Mouse (Mus musculus) limb, embryonic 13.5 days (tissue): ENCODE measurements at regions not wholly inside any gene's neighbourhood (a gene's known extent, or its start where the extent isn't known, plus 50 kb on each side); places are given as distances from the start of the nearest gene placed in this dataset.
A peak's percentile ranks its signal among the peaks of the same experiment; 100 is the strongest.
"Not testable (repeated sequence)": the region's sequence is repeated elsewhere in the genome, so short reads cannot be mapped to it uniquely, and the experiment has no call there.

Experiments used
- ATAC-seq: fragments of 200-750 bp; cut with Nextera tagmentation; 2 replicates; pipeline ENCODE4 v1.8.0; 2017; ENCODE audit warnings: low read depth, moderate number of reproducible peaks, moderate TSS enrichment; ENCODE audit not compliant: low FRiP score
- H3K27ac ChIP-seq: fragments of 300-500 bp; sonication (generic); 2 replicates; pipeline ENCODE4 v1.5.1; 2015; ENCODE audit warnings: inconsistent platforms, mild to moderate bottlenecking, moderate library complexity
- H3K27me3 ChIP-seq: fragments of 300-500 bp; sonication (generic); 2 replicates; pipeline ENCODE4 v1.6.1; 2015; ENCODE audit warnings: mild to moderate bottlenecking, inconsistent platforms
- H3K36me3 ChIP-seq: fragments of 300-500 bp; sonication (generic); 2 replicates; pipeline ENCODE4 v1.6.1; 2015; ENCODE audit warnings: inconsistent platforms, mild to moderate bottlenecking, moderate library complexity
- H3K4me1 ChIP-seq: fragments of 300-500 bp; sonication (generic); 2 replicates; pipeline ENCODE4 v1.6.1; 2015; ENCODE audit warnings: inconsistent platforms
- H3K4me2 ChIP-seq: fragments of 300-500 bp; sonication (generic); replicated peaks from 2 replicates; pipeline ENCODE4 v1.6.1; 2015; ENCODE audit warnings: inconsistent platforms, mild to moderate bottlenecking, moderate library complexity
- H3K4me3 ChIP-seq: fragments of 300-500 bp; sonication (generic); 2 replicates; pipeline ENCODE4 v1.5.1; 2015; ENCODE audit warnings: moderate library complexity, mild to moderate bottlenecking, inconsistent platforms
- H3K9ac ChIP-seq: fragments of 300-500 bp; sonication (generic); 2 replicates; pipeline ENCODE4 v1.6.1; 2015; ENCODE audit warnings: mild to moderate bottlenecking, inconsistent platforms
- H3K9me3 ChIP-seq: fragments of 300-500 bp; sonication (generic); 2 replicates; pipeline ENCODE4 v1.6.1; 2016; ENCODE audit warnings: inconsistent platforms
- WGBS: fragments of 180-500 bp; shearing (Covaris S2); methylation state at CpG from one replicate; pipeline ENCODE4 v1.1.7; 2015; 5-methylcytosine and 5-hydroxymethylcytosine counted together

DNA sequence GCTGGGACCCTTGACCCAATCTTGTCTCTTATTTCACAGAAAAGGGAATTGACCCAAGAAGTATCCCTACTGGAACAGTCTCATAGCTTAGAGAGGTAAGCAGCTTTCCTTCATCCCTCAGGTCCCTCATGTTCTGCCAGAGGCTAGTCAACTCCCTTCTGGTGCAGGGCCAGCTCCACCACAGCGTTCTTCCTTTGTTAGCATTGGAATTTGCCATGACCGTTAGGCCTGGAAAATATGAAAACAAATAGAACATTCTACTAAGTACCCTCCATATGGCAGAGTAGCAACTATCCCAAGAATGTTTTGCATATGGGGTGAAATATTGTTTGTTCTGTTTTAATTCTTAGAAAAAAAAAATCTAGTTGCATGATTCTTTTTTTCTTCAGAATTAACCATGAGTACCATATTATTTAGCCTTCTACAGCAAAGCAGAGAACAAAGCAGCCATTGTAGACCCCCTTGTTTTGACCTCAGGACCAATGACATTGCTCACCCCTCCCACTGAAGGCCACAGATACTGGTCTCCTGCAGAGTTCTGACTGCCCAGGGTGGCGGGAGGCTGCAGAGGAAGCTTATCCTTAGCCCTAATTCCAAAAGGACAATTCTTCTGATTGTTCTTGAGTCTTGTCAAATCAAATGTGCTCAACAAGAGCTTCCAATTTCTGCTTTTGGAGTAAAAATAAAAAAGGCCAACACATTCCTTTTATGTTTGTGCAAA, 78.1 kb upstream of the Ehbp1 start:
- no peak overlapping the region for H3K27ac ChIP-seq
- 66% methylated on average over 3 of the region's 3 CpGs for WGBS
- no peak overlapping the region for H3K4me3 ChIP-seq
- H3K9ac ChIP-seq, result no peak overlapping the region
- no peaks in the 10 kb centered on the region for H3K36me3 ChIP-seq
- no peak overlapping the region for H3K4me2 ChIP-seq
- ATAC-seq, result no peak
- H3K27me3 ChIP-seq, result no peaks in the 10 kb centered on the region
- no peaks in the 10 kb centered on the region for H3K9me3 ChIP-seq
- H3K4me1 ChIP-seq, result no peaks in the 10 kb centered on the region

- Histone ChIP-seq H3K9ac (no peak overlapping the region), H3K4me1 (no peaks in the 10 kb centered on the region), H3K27ac (no peak overlapping the region), H3K36me3 (no peaks in the 10 kb centered on the region), H3K4me2 (no peak overlapping the region), H3K27me3 (no peaks in the 10 kb centered on the region), H3K4me3 (no peak overlapping the region), H3K9me3 (no peaks in the 10 kb centered on the region)
- no peak for ATAC-seq
- WGBS, result 81% methylated on average over 3 of the region's 3 CpGs
Observed at GRCm38 (mm10) chr11:22421762-22422161, 79.7 kb upstream of the Ehbp1 start.

DNA sequence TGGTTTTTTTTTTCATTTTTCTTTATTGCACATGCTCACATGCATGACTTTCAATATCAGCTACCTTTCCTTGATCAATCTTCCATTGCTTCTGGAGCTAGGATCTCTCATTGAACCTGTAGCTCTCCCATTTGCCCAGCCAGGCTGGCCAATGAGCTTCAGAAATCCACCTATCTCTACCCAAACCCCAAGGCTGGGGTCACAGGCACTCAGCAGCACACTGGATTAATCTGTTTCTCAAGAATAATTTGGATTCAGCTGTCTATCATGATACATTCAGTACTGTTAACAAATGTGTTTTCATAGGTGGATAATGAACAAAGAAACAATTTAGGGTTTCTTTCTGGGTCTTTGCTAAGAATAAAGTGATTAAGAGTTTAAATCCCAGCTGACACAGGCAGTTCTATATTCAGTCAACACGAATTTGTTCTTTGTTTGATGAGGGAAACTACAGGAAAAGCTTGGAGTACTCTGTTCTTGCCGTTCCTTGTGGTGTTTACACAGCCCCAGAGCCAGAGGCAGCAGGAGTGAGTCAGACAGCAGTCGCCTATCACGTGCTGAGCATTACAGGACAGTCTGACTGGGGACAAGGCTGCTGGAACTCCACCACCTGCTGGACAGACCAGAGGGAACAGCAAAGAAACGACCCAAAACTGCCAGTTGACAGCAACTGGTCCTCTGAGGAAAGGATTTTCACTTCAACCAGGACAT, 74.6 kb upstream of the Tmem17 start:
- H3K9me3 ChIP-seq, result no peaks in the 10 kb centered on the region
- peaks cover 5% of the 10 kb centered on the region; the same call in 1 of the 2 replicates for H3K4me1 ChIP-seq
- 13% methylated on average over 5 of the region's 5 CpGs for WGBS
- no peak overlapping the region for H3K27ac ChIP-seq
- H3K9ac ChIP-seq, result no peak overlapping the region
- no peaks in the 10 kb centered on the region for H3K27me3 ChIP-seq
- no peaks in the 10 kb centered on the region for H3K36me3 ChIP-seq
- H3K4me3 ChIP-seq, result no peak overlapping the region
- ATAC-seq, result peak; percentile 90
- H3K4me2 ChIP-seq, result no peak overlapping the region

- Histone ChIP-seq H3K4me3 (no peak overlapping the region), H3K27me3 (no peaks in the 10 kb centered on the region), H3K9me3 (no peaks in the 10 kb centered on the region), H3K27ac (no peak overlapping the region), H3K4me1 (peaks cover 5% of the 10 kb centered on the region; the same call in 1 of the 2 replicates), H3K36me3 (no peaks in the 10 kb centered on the region), H3K4me2 (no peak overlapping the region), H3K9ac (no peak overlapping the region)
- ATAC-seq, result peak; percentile 21; the same call in 1 of the 2 replicates
- 72% methylated on average over 5 of the region's 5 CpGs for WGBS
Observed at GRCm38 (mm10) chr11:22437851-22438215, 74.1 kb upstream of the Tmem17 start.

DNA sequence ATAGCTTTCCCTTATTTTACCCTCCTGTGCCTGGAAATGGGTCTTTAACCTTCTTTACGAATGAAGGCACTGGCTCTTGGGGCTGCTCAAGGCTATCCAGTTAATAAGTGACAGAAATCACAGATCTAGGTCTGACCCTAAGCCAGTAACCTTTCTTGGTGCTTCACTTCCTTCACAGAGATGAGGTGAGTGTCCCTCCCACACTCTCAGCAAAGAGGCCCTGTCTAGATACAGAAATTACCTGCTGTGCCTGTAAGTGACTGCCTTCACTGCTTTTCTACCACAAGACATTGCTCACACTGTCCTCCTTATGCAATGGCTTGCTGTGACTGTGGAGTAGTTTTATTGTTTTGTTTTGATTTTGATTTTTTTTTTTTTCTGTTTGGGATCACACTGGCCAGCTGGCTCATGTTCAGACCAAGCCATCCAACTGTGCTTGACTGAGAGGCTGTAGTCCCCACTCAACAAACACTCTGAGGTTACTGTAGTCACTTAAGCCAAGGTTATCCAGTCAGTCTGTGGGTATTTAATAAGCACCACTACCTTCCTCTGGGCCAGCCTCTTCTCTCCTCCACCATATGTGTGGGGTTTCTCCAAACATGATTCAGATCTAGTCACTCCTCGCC, 73.3 kb upstream of the Tmem17 start:
- H3K9ac ChIP-seq, result no peak overlapping the region
- WGBS, result 76% methylated on average over 2 of the region's 2 CpGs
- ATAC-seq, result no peak

DNA sequence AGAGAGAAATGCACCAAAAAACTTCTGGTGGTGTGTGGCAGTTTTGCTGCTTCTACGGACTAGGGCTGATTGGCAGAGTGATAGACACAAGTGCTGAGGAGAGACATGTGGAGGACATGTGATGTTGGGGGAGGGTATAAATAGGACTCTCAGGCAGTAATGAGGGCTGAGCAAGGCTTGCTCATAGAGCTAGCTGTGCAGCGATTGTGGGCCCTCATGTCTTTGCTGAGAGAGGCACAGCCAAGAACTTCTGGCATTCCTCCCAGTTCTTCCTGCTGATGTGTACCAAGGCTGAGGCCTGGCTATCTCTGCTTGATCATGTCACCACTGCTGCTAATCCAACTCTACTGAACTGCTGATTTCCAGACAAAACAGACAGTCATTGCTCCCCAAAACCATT, 71.4 kb upstream of the Tmem17 start:
- Histone ChIP-seq H3K4me3 (no peak overlapping the region), H3K9ac (no peak overlapping the region), H3K4me2 (no peak overlapping the region), H3K27me3 (no peaks in the 10 kb centered on the region), H3K9me3 (no peaks in the 10 kb centered on the region), H3K36me3 (no peaks in the 10 kb centered on the region), H3K4me1 (peaks cover 5% of the 10 kb centered on the region; the same call in 1 of the 2 replicates), H3K27ac (no peak overlapping the region)
- 81% methylated on average over 2 of the region's 2 CpGs for WGBS
- ATAC-seq, result no peak

More for the DNA sequence above, 73.3 kb upstream of the Tmem17 start:
- no peak overlapping the region for H3K4me2 ChIP-seq
- no peak overlapping the region for H3K27ac ChIP-seq
- no peaks in the 10 kb centered on the region for H3K9me3 ChIP-seq
- H3K36me3 ChIP-seq, result no peaks in the 10 kb centered on the region
- H3K4me3 ChIP-seq, result no peak overlapping the region
- peaks cover 5% of the 10 kb centered on the region; the same call in 1 of the 2 replicates for H3K4me1 ChIP-seq
- H3K27me3 ChIP-seq, result no peaks in the 10 kb centered on the region

DNA sequence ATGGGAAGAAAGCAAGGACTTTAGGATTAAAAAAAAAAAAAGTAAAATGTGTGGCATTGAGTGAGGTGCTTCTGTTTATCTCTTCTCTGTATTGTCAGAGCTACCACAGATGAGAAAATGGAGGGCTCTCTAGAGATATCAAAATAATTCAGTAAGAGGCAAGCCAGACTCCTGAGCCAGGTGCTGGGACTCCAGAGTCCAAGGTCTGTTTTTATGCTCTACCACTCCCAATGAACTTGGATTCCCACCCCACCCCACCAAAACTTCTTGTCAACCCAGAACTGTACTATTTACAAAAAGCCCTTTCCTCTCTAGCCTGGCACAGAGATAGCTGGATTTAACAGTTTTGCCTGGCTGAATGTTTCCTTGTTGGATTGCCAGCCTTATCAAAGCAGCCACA, 58.7 kb upstream of the Tmem17 start:
- H3K27ac ChIP-seq, result no peak overlapping the region
- no peak overlapping the region for H3K4me2 ChIP-seq
- H3K4me3 ChIP-seq, result no peak overlapping the region
- H3K36me3 ChIP-seq, result no peaks in the 10 kb centered on the region
- no peak overlapping the region for H3K9ac ChIP-seq
- H3K27me3 ChIP-seq, result no peaks in the 10 kb centered on the region
- H3K4me1 ChIP-seq, result no peaks in the 10 kb centered on the region
- H3K9me3 ChIP-seq, result no peaks in the 10 kb centered on the region
- ATAC-seq, result no peak

GRCm38 (mm10) chr11:22456286-22456685, 55.6 kb upstream of the Tmem17 start:
- H3K27me3 ChIP-seq, result no peaks in the 10 kb centered on the region
- no peak for ATAC-seq
- H3K4me1 ChIP-seq, result no peaks in the 10 kb centered on the region
- no peaks in the 10 kb centered on the region for H3K36me3 ChIP-seq
- no peak overlapping the region for H3K9ac ChIP-seq
- no peak overlapping the region for H3K27ac ChIP-seq
- no peaks in the 10 kb centered on the region for H3K9me3 ChIP-seq
- H3K4me3 ChIP-seq, result no peak overlapping the region
- 91% methylated on average over 9 of the region's 9 CpGs for WGBS
- H3K4me2 ChIP-seq, result no peak overlapping the region

DNA sequence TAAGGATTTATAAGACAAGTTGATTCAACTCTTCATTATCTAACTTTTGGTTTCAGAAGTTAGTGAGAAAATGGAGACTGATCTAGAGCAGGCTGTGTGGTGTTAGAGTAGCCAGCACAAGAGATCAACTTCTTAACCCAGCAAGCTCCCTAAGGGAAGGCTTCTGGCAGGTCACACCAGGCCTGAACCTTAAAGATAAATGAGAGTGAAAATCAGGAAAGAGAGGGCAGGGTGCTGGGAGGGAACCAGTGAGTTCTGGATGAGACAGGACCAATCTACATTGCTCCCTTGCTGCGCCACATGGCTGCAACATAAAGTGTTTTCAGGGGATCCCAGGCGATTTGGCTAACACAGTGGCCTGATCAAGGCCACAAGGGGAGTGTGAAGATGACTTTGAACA, 54.7 kb upstream of the Tmem17 start:
- Histone ChIP-seq H3K9ac (no peak overlapping the region), H3K27ac (no peak overlapping the region), H3K4me2 (no peak overlapping the region), H3K4me3 (no peak overlapping the region), H3K36me3 (no peaks in the 10 kb centered on the region), H3K27me3 (no peaks in the 10 kb centered on the region), H3K9me3 (no peaks in the 10 kb centered on the region), H3K4me1 (no peaks in the 10 kb centered on the region)
- no peak for ATAC-seq
- 78% methylated on average over 2 of the region's 2 CpGs for WGBS

DNA sequence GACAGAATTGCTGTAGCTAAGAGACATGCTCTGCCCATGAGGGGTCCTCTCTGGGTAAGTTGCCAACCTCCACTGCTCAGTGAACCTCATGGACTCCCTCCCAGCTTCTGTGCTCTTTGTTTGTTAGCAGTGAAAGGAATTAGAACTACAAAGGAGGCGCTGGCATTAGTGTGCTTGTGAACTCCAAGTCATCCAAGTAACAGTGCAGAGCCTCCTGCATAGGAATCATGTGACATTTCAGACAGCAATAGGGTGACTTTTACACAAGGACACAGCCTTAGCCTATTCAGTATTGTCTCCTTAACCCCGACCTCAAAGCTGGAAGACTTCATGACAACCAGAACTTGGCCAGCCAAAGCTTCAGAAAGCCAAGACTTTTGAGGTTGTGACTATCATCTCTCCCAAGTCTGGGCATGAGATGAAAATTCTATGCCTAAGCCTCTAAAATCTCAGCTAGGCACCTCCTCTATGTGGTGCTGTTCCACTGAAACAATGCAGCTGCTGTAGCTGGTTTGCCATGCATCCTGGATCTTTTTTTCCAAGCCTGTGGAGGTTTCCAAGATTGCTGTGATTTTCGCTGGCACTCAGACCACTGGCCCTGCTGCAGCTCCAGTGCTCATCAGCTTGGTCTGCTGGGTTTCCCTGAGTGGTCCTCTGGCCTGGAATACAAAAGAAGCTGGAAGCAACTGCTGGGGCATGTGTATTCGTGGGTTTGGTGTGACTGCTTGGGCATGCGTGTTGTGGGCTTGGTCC, 52.8 kb upstream of the Tmem17 start:
- no peak for ATAC-seq
- no peaks in the 10 kb centered on the region for H3K27me3 ChIP-seq
- WGBS, result 79% methylated on average over 5 of the region's 5 CpGs

DNA sequence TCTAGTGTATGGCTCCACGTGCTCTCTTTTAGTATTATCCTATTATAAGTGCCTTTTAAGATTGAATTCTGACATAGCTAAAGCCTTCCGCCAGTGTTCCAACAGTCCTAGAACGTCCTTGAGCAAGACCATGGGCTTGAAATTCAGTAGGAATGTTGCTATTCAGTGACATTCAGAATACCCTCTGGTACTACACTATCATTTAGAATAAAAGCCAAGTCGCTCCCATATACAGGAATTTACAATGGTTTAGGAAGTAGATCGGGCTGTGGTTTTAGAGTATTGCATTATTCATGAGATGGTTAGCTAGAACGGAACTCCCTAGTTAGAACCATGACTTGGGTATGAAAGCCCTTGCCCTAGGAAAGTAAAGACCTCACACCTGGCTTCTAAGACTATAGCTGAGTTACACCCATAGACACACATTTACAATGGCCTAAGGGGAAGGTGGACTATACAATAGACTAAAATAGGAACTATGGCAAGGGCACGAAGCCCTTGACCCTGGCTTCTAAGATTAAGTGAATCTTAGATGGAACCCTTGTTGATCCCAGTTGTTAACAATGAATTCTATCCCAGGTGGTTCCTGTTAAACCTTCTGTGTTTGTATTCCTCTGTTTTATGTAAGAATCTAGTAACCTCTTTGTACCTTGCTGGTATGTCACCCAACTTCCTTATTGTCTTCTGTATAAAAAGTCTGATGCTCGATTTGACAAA, 50.7 kb upstream of the Tmem17 start:
- WGBS, result 88% methylated on average over 8 of the region's 8 CpGs
- H3K4me2 ChIP-seq, H3K27ac ChIP-seq, ATAC-seq, H3K9ac ChIP-seq, H3K4me1 ChIP-seq, H3K36me3 ChIP-seq, H3K27me3 ChIP-seq, H3K9me3 ChIP-seq, H3K4me3 ChIP-seq: not testable (repeated sequence)

More for the DNA sequence above, 52.8 kb upstream of the Tmem17 start:
- H3K9ac ChIP-seq, result no peak overlapping the region
- H3K4me1 ChIP-seq, result no peaks in the 10 kb centered on the region
- H3K36me3 ChIP-seq, result no peaks in the 10 kb centered on the region
- H3K27ac ChIP-seq, result no peak overlapping the region
- H3K9me3 ChIP-seq, result no peaks in the 10 kb centered on the region
- H3K4me2 ChIP-seq, result no peak overlapping the region
- no peak overlapping the region for H3K4me3 ChIP-seq
